ENCODE assay signal across 9 mouse cellular contexts in the genomic region with DNA sequence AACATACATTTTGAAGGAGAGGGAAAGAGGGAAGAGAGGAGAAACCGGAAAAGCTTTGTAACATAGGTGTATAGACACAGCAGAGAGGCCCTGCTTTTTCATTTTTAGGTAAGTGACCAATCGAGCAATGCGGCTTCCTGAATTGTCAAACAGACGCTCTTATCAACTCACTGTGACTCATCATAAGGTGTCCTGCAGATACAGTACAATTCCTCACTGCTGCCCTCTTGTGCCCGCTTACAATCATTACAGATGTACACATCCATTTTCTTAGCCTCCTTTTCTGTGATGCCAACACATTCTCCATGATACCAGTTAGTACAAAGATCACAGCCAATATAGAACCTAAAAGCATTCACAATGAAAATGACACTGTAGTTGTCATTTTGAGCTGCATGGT. TPM values are rescaled to one million over a fixed set of nuclear protein-coding genes. Genes with fewer than 3 reads are reported as not detected.
DNase-seq lines count a peak whose midpoint lies in the region; ATAC-seq and TF ChIP-seq lines count a peak whose summit lies in the region.
"Had no signal": no experiment of that assay in that cellular context is flagged by ENCODE, and none has a peak within 500 bp of the region (broad histone marks: within the 10 kb centered on the region; RNA-seq: fewer than 3 reads in every experiment).

No protein-coding gene starts in this region.

- H3K27ac ChIP-seq in kidney, embryonic 14.5 days (ENCODE audit: low read depth, low read length) = no peak overlapping the region
- H3K27ac ChIP-seq in cerebellum, adult 2 months (ENCODE audit: insufficient read depth, low read length) = no peak overlapping the region
- H3K27ac ChIP-seq: embryonic facial prominence, embryonic 12.5 days had no signal

- peaks cover 82% of the 10 kb centered on the region for H3K36me3 ChIP-seq in kidney, embryonic 14.5 days (ENCODE audit: control insufficient read depth, insufficient read depth, low read length)

- H3K4me2 ChIP-seq in kidney, embryonic 14.5 days (replicated peaks; ENCODE audit: low read depth, low read length) = no peak overlapping the region
- H3K4me2 ChIP-seq: embryonic facial prominence, embryonic 12.5 days had no signal

- intact Hi-C loops in gastrocnemius, postnatal 14 days (cut with DNase I; ENCODE audit: low total_unique reads) = no loop called here

- DNase-seq in kidney, adult 18-20 months = peak; percentile 69
- DNase-seq in MEL-GATA-1-ER (ENCODE audit: extremely low read depth, low read depth) = peak; percentile 81
- peak; percentile 77 to 78 for DNase-seq in cerebellum, adult 2 months
- DNase-seq in gastrocnemius, postnatal 14 days = peak; percentile 52
- peak; percentile 58 for DNase-seq in layer of hippocampus, adult 9-10 months (ENCODE audit: low spot score)
- peak; percentile 75 to 89 for DNase-seq in spleen, postnatal 4 days (ENCODE audit: low spot score in 2 of 2)

- no peak overlapping the region for H3K4me3 ChIP-seq in kidney, embryonic 14.5 days (ENCODE audit: low read length)
- H3K4me3 ChIP-seq in cerebellum, adult 2 months (replicated peaks; ENCODE audit: insufficient read depth, low read depth, low read length) = no peak overlapping the region
- H3K4me3 ChIP-seq: embryonic facial prominence, embryonic 12.5 days had no signal

- TF ChIP-seq POLR2A in cerebellum, adult 2 months (IDR thresholded peaks at IDR 0.05; ENCODE audit: borderline replicate concordance, insufficient read depth, low read length) = no peak

- no peak overlapping the region for H3K9ac ChIP-seq in kidney, embryonic 14.5 days (ENCODE audit: low read depth, low read length)
- H3K9ac ChIP-seq: embryonic facial prominence, embryonic 12.5 days had no signal

- H3K4me1 ChIP-seq in kidney, embryonic 14.5 days (ENCODE audit: control insufficient read depth, insufficient read depth, low read length) = no peaks in the 10 kb centered on the region
- no peaks in the 10 kb centered on the region; the same call in 1 of the 2 replicates for H3K4me1 ChIP-seq in cerebellum, adult 2 months (ENCODE audit: control insufficient read depth, insufficient read depth, low read length)
- H3K4me1 ChIP-seq: embryonic facial prominence, embryonic 12.5 days had no signal

- no peaks in the 10 kb centered on the region for H3K9me3 ChIP-seq in kidney, embryonic 14.5 days (ENCODE audit: control insufficient read depth, low read length)
- H3K9me3 ChIP-seq: embryonic facial prominence, embryonic 12.5 days had no signal

- H3K27me3 ChIP-seq in kidney, embryonic 14.5 days (ENCODE audit: control insufficient read depth, insufficient read depth, low read length) = no peaks in the 10 kb centered on the region
- H3K27me3 ChIP-seq in cerebellum, adult 2 months (ENCODE audit: control insufficient read depth, insufficient read depth, low read length) = no peaks in the 10 kb centered on the region
- H3K27me3 ChIP-seq: embryonic facial prominence, embryonic 12.5 days had no signal

- WGBS in kidney, embryonic 14.5 days = 58% methylated on average over 5 of the region's 5 CpGs
- WGBS in cerebellum, adult 2 months = 22% methylated on average over 5 of the region's 5 CpGs

- peak; percentile 53; the same call in 1 of the 2 replicates for TF ChIP-seq CTCF in cerebellum, adult 2 months (IDR thresholded peaks at IDR 0.05; ENCODE audit: borderline replicate concordance, insufficient read depth, low read depth, low read length)

- ATAC-seq in kidney, embryonic 14.5 days (ENCODE audit: low FRiP score, low TSS enrichment) = no peak
- peak; percentile 99 for ATAC-seq in megakaryocyte, adult 5-6 weeks (ENCODE audit: poor library complexity, severe bottlenecking)

RNA-seq across cellular contexts. Expression of a gene that starts 18.8 kb away (rescaled TPM):
- 3.1 and 3.4 TPM in 2 replicates for polyA plus RNA-seq in kidney, embryonic 14.5 days (2014; fragmentation: Nextera tagmentation; extraction: Ambion mirVana)
- polyA plus RNA-seq in cerebellum, adult 2 months (2012; rRNA removed) = 6.8 and 7.7 TPM in 2 replicates
- total RNA-seq in gastrocnemius, postnatal 14 days (2021) = 1 to 10 TPM; 1.4 to 2.1 TPM
- total RNA-seq in megakaryocyte, adult 5-6 weeks (2015) = 0.87 and 0.93 TPM in 2 replicates
- total RNA-seq in megakaryocyte, adult 5-6 weeks (2017) = 0.15 and 0.41 TPM in 2 replicates

RNA-seq across cellular contexts. Expression of a gene that starts 45.0 kb away (rescaled TPM):
- polyA plus RNA-seq in kidney, embryonic 14.5 days (2014; fragmentation: Nextera tagmentation; extraction: Ambion mirVana) = 403 and 460 TPM in 2 replicates
- polyA plus RNA-seq in cerebellum, adult 2 months (2012; rRNA removed) = 30.1 and 32.2 TPM in 2 replicates
- 10 to 100 TPM; 12.3 to 21.9 TPM for total RNA-seq in gastrocnemius, postnatal 14 days (2021)
- total RNA-seq in megakaryocyte, adult 5-6 weeks (2015) = 355 and 377 TPM in 2 replicates
- total RNA-seq in megakaryocyte, adult 5-6 weeks (2017) = 262 and 286 TPM in 2 replicates

Comparison
In these comparisons a context has a peak if more than half of its experiments do, and no peak if none do; other contexts are left out.
1. RNA of a gene that starts 45.0 kb away (total RNA-seq): 262 to 377 TPM in megakaryocyte, adult 5-6 weeks; 12.3 to 21.9 TPM in gastrocnemius, postnatal 14 days; every median in the first group is over 10 times any median in the second.
2. Peak in every context shown above with its lines, with median percentiles within 50 percentile points of each other: DNase-seq.